Mouse (Mus musculus): ENCODE data around the gene Ano6. TPM values are rescaled to one million over a fixed set of nuclear protein-coding genes. Genes with fewer than 3 reads are reported as not detected.

Ano6 gene
- polyA plus RNA-seq, 1 experiment from 2014 or later, result 38.9 TPM

GRCm38 (mm10) chr15:95974021-95974597 is 183.5 kb downstream of the Ano6 start:
- WGBS, result 75% methylated on average over 10 of the region's 10 CpGs
- Histone ChIP-seq H3K4me1 (ENCODE audit: insufficient read depth, low read depth, low read length) (no peaks in the 10 kb centered on the region), H3K27ac (ENCODE audit: low read length) (no peak overlapping the region), H3K36me3 (ENCODE audit: insufficient read depth, low read length) (peaks cover 26% of the 10 kb centered on the region; the same call in 1 of the 2 replicates), H3K9ac (replicated peaks; ENCODE audit: low read depth) (no peak overlapping the region), H3K4me2 (replicated peaks; ENCODE audit: low read depth, low read length) (no peak overlapping the region), H3K9me3 (ENCODE audit: low read length) (no peaks in the 10 kb centered on the region), H3K4me3 (ENCODE audit: low read depth, low read length) (no peak overlapping the region), H3K27me3 (replicated peaks; ENCODE audit: insufficient read depth, low read length) (no peaks in the 10 kb centered on the region)
- TF ChIP-seq CTCF (IDR thresholded peaks at IDR 0.05), result no peak
- TF ChIP-seq EP300 (IDR thresholded peaks at IDR 0.05), result no peak
- DNase-seq (ENCODE audit: low spot score) (no peak), ATAC-seq (no peak)

- H3K4me3 ChIP-seq (ENCODE audit: low read depth, low read length), result no peak overlapping the region
- peak; percentile 57; the same call in 1 of the 2 replicates for ATAC-seq
- H3K4me2 ChIP-seq (replicated peaks; ENCODE audit: low read depth, low read length), result no peak overlapping the region
- no peak overlapping the region for H3K9ac ChIP-seq (replicated peaks; ENCODE audit: low read depth)
- WGBS, result 50% methylated on average over 4 of the region's 4 CpGs
- no peaks in the 10 kb centered on the region for H3K4me1 ChIP-seq (ENCODE audit: insufficient read depth, low read depth, low read length)
- peak; percentile 30 for DNase-seq (ENCODE audit: low spot score)
- no peaks in the 10 kb centered on the region for H3K9me3 ChIP-seq (ENCODE audit: low read length)
- peaks cover 22% of the 10 kb centered on the region; the same call in 1 of the 2 replicates for H3K36me3 ChIP-seq (ENCODE audit: insufficient read depth, low read length)
- H3K27me3 ChIP-seq (replicated peaks; ENCODE audit: insufficient read depth, low read length), result no peaks in the 10 kb centered on the region
- TF ChIP-seq CTCF (IDR thresholded peaks at IDR 0.05) (no peak), EP300 (IDR thresholded peaks at IDR 0.05) (no peak)
- H3K27ac ChIP-seq (ENCODE audit: low read length), result no peak overlapping the region
These were observed 185.7 kb downstream of the Ano6 start for GRCm38 (mm10) chr15:95976156-95976876.

GRCm38 (mm10) chr15:95977169-95977938 is 186.7 kb downstream of the Ano6 start:
- no peaks in the 10 kb centered on the region for H3K4me1 ChIP-seq (ENCODE audit: insufficient read depth, low read depth, low read length)
- no peak for TF ChIP-seq EP300 (IDR thresholded peaks at IDR 0.05)
- no peak for TF ChIP-seq CTCF (IDR thresholded peaks at IDR 0.05)
- ATAC-seq (peak; percentile 58), DNase-seq (ENCODE audit: low spot score) (peak; percentile 41)
- H3K4me2 ChIP-seq (replicated peaks; ENCODE audit: low read depth, low read length), result no peak overlapping the region
- peaks cover 16% of the 10 kb centered on the region; the same call in 1 of the 2 replicates for H3K36me3 ChIP-seq (ENCODE audit: insufficient read depth, low read length)
- H3K27ac ChIP-seq (ENCODE audit: low read length), result no peak overlapping the region
- no peaks in the 10 kb centered on the region for H3K9me3 ChIP-seq (ENCODE audit: low read length)
- H3K4me3 ChIP-seq (ENCODE audit: low read depth, low read length), result no peak overlapping the region
- H3K27me3 ChIP-seq (replicated peaks; ENCODE audit: insufficient read depth, low read length), result no peaks in the 10 kb centered on the region
- 56% methylated on average over 8 of the region's 8 CpGs for WGBS
- H3K9ac ChIP-seq (replicated peaks; ENCODE audit: low read depth), result no peak overlapping the region

GRCm38 (mm10) chr15:95977939-95978252 is 187.3 kb downstream of the Ano6 start:
- no peaks in the 10 kb centered on the region for H3K4me1 ChIP-seq (ENCODE audit: insufficient read depth, low read depth, low read length)
- 63% methylated on average over 3 of the region's 3 CpGs for WGBS
- no peak overlapping the region for H3K9ac ChIP-seq (replicated peaks; ENCODE audit: low read depth)

GRCm38 (mm10) chr15:95980641-95981040 is 190.0 kb downstream of the Ano6 start:
- Histone ChIP-seq H3K27ac (ENCODE audit: low read length) (no peak overlapping the region), H3K4me1 (ENCODE audit: insufficient read depth, low read depth, low read length) (no peaks in the 10 kb centered on the region), H3K36me3 (ENCODE audit: insufficient read depth, low read length) (no peaks in the 10 kb centered on the region), H3K4me3 (ENCODE audit: low read depth, low read length) (no peak overlapping the region), H3K9ac (replicated peaks; ENCODE audit: low read depth) (no peak overlapping the region), H3K27me3 (replicated peaks; ENCODE audit: insufficient read depth, low read length) (no peaks in the 10 kb centered on the region), H3K9me3 (ENCODE audit: low read length) (no peaks in the 10 kb centered on the region), H3K4me2 (replicated peaks; ENCODE audit: low read depth, low read length) (no peak overlapping the region)
- no peak for TF ChIP-seq EP300 (IDR thresholded peaks at IDR 0.05)
- no peak for TF ChIP-seq CTCF (IDR thresholded peaks at IDR 0.05)
- DNase-seq (ENCODE audit: low spot score), result no peak
- WGBS, result 42% methylated on average over 5 of the region's 5 CpGs
- no peak for ATAC-seq

More at GRCm38 (mm10) chr15:95977939-95978252, 187.3 kb downstream of the Ano6 start:
- DNase-seq (ENCODE audit: low spot score), result no peak
- no peaks in the 10 kb centered on the region for H3K27me3 ChIP-seq (replicated peaks; ENCODE audit: insufficient read depth, low read length)
- no peak overlapping the region for H3K27ac ChIP-seq (ENCODE audit: low read length)
- H3K9me3 ChIP-seq (ENCODE audit: low read length), result no peaks in the 10 kb centered on the region
- H3K36me3 ChIP-seq (ENCODE audit: insufficient read depth, low read length), result peaks cover 11% of the 10 kb centered on the region; the same call in 1 of the 2 replicates
- TF ChIP-seq CTCF (IDR thresholded peaks at IDR 0.05) (no peak), EP300 (IDR thresholded peaks at IDR 0.05) (no peak)
- no peak overlapping the region for H3K4me3 ChIP-seq (ENCODE audit: low read depth, low read length)
- no peak overlapping the region for H3K4me2 ChIP-seq (replicated peaks; ENCODE audit: low read depth, low read length)
- ATAC-seq, result no peak

GRCm38 (mm10) chr15:95987916-95988315 is 197.3 kb downstream of the Ano6 start:
- WGBS, result 97% methylated on average over 3 of the region's 3 CpGs
- Histone ChIP-seq H3K4me1 (ENCODE audit: insufficient read depth, low read depth, low read length) (no peaks in the 10 kb centered on the region), H3K27me3 (replicated peaks; ENCODE audit: insufficient read depth, low read length) (no peaks in the 10 kb centered on the region), H3K27ac (ENCODE audit: low read length) (no peak overlapping the region), H3K4me3 (ENCODE audit: low read depth, low read length) (no peak overlapping the region), H3K9ac (replicated peaks; ENCODE audit: low read depth) (no peak overlapping the region), H3K9me3 (ENCODE audit: low read length) (no peaks in the 10 kb centered on the region), H3K4me2 (replicated peaks; ENCODE audit: low read depth, low read length) (no peak overlapping the region), H3K36me3 (ENCODE audit: insufficient read depth, low read length) (no peaks in the 10 kb centered on the region)
- DNase-seq (ENCODE audit: low spot score) (no peak), ATAC-seq (no peak)
- TF ChIP-seq CTCF (IDR thresholded peaks at IDR 0.05) (no peak), EP300 (IDR thresholded peaks at IDR 0.05) (no peak)
